Mouse (Mus musculus): ENCODE results near the gene Sstr3. TPM values are rescaled to one million over a fixed set of nuclear protein-coding genes. Genes with fewer than 3 reads are reported as not detected.
A peak's percentile ranks its signal among the peaks of the same experiment; 100 is the strongest.

Sstr3 gene
- polyA plus RNA-seq, 1 experiment, result not detected

DNA sequence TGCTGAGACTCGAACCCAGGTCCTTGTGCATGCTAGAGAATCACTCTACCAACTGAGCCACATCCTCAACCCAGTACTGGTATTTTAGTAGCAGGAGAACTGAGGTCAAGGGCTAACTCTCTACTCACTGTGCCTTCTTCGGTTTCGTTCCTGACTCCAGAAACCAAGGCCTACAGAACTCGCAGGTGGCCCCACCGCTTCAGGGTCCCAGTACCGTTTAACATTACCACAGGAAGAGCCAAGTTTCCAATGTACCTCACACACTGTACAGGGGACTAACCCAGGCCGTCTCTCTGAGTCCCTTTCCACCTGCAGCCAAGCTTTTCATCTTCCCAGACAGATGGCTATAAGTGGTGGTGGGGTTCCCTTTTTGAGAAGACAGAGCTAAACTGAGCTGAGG, 40.9 kb upstream of the Sstr3 start:
- no peak overlapping the region for H3K4me3 ChIP-seq (replicated peaks)
- no peaks in the 10 kb centered on the region for H3K36me3 ChIP-seq (ENCODE audit: control insufficient read depth)
- TF ChIP-seq GATA1 (IDR thresholded peaks at IDR 0.05; ENCODE audit: low read length), result no peak
- no peak for TF ChIP-seq TAL1 (IDR thresholded peaks at IDR 0.05; ENCODE audit: low read length)
- H3K27me3 ChIP-seq (ENCODE audit: control insufficient read depth), result no peaks in the 10 kb centered on the region
- H3K4me1 ChIP-seq (ENCODE audit: control insufficient read depth), result peaks cover 19% of the 10 kb centered on the region
- no peaks in the 10 kb centered on the region for H3K9me3 ChIP-seq (ENCODE audit: control insufficient read depth, low read length)

DNA sequence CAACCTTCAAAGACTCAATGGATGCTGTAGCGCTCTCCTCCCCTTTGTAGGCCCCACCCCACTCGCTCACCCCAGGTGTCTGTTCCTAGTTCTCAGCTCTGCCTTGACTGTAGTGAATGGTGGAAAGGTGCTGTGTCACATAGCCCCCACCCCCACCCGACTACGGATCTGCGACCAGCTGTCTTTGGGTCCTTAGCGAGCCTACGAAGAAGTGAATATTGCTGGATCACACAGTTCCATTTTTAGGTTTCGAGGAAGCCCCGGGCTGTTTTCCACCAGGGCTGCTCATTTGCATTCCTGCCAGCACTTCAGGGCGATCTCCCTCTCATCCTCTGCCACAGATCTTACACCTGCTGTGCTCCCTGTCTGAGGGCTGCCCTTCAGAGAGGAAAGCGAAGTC, 38.9 kb upstream of the Sstr3 start:
- Histone ChIP-seq H3K36me3 (ENCODE audit: control insufficient read depth) (no peaks in the 10 kb centered on the region), H3K4me1 (ENCODE audit: control insufficient read depth) (peaks cover 25% of the 10 kb centered on the region), H3K9me3 (ENCODE audit: control insufficient read depth, low read length) (no peaks in the 10 kb centered on the region), H3K4me3 (replicated peaks) (no peak overlapping the region), H3K27me3 (ENCODE audit: control insufficient read depth) (peaks cover 11% of the 10 kb centered on the region)
- TF ChIP-seq GATA1 (IDR thresholded peaks at IDR 0.05; ENCODE audit: low read length), result no peak
- TF ChIP-seq TAL1 (IDR thresholded peaks at IDR 0.05; ENCODE audit: low read length), result no peak

DNA sequence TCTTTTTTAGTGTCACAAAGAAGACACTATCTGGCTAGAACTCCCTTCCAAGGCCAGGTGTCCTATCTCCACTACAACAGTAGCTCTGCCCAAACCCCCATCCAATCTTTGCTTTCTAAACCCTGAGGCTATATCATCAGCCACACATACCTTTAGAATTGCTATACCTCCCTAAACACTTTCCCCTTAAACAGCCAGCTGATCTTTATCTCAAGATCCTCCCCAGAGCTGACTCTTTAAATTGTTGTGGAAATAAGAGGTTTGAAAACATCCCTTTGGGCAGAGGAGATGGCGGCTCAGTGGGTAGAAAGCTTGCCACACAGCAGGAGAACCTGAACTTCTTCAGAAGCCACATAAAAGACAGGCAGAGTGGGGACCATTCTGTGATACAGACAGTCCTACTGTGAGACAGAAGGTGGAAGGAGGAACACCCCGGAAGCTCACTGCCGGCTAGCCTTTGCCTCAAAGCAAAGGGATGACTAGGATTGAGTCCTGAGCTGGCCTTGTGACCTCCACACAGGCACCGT, 31.9 kb upstream of the Sstr3 start:
- H3K27me3 ChIP-seq (ENCODE audit: control insufficient read depth), result peaks cover 12% of the 10 kb centered on the region
- H3K4me1 ChIP-seq (ENCODE audit: control insufficient read depth), result peaks cover 33% of the 10 kb centered on the region

DNA sequence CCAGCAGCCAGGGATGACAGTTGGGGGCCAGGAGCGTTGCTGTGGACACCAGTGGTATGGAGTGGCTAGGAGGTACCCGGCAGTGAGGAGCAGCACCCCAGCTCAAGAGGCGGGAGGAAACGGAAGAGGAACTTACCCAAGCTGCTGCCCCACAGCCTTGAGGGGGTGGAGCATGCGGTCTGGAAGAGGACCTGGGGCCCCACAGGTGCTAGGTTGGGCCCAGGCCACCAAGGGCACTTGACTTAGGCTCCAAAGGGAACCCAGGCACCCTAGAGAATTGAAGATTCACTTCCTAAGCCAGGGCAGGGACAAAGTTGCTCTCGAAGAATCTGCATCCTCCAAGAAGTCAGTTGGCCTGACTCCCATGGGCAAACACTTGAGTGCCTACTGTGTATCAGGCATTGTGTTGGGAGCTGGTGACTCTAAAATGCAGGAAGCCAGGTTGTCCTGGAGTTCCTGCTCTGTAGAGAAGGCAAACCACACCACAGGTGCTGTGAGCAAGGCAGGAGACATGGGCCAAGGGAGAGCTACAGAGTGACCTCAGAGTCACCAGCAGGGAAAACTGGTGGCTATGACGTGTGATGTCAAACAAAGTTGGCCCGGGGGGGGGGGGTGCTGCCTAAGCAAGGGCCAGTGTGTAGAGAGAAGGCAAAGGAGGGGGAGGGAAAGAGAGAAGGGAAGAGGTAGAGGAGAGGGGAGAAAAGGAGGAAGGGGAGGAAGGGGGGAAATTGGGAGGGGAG, 28.3 kb upstream of the Sstr3 start, which contains the start of gene Rac2:
Gene Rac2, minus strand, starts transcription at position 126 of the 740 bp plus-strand sequence.
- H3K9me3 ChIP-seq (ENCODE audit: control insufficient read depth, low read length), result no peaks in the 10 kb centered on the region
- H3K27me3 ChIP-seq (ENCODE audit: control insufficient read depth), result no peaks in the 10 kb centered on the region
- H3K36me3 ChIP-seq (ENCODE audit: control insufficient read depth), result peaks cover 29% of the 10 kb centered on the region
- peak within 1 kb of the TSS; percentile 64 for H3K4me3 ChIP-seq (replicated peaks)
- TF ChIP-seq GATA1 (IDR thresholded peaks at IDR 0.05; ENCODE audit: low read length), result no peak
- TF ChIP-seq TAL1 (IDR thresholded peaks at IDR 0.05; ENCODE audit: low read length), result no peak
- H3K4me1 ChIP-seq (ENCODE audit: control insufficient read depth), result peaks cover 51% of the 10 kb centered on the region

More for the DNA sequence above, 31.9 kb upstream of the Sstr3 start:
- TF ChIP-seq GATA1 (IDR thresholded peaks at IDR 0.05; ENCODE audit: low read length) (no peak), TAL1 (IDR thresholded peaks at IDR 0.05; ENCODE audit: low read length) (no peak)
- Histone ChIP-seq H3K4me3 (replicated peaks) (no peak overlapping the region), H3K36me3 (ENCODE audit: control insufficient read depth) (no peaks in the 10 kb centered on the region), H3K9me3 (ENCODE audit: control insufficient read depth, low read length) (no peaks in the 10 kb centered on the region)

DNA sequence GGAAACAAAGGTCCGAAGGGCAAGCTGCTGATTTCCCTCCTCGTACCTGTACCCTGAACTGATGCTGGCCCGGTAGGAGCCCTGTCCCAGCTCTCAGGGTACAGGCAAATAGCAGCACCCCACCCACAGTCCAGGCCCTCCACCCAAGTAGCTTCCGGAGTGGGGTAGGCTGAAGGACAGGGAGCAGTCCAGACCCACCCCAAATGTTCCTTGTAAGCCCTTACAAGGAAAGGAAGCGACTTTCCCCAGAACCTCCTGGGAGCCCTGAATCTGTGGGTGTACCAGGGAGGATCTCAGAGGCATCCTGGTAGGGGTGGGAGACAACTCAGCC, 27.8 kb upstream of the Sstr3 start:
- no peak for TF ChIP-seq GATA1 (IDR thresholded peaks at IDR 0.05; ENCODE audit: low read length)
- no peaks in the 10 kb centered on the region for H3K27me3 ChIP-seq (ENCODE audit: control insufficient read depth)
- H3K9me3 ChIP-seq (ENCODE audit: control insufficient read depth, low read length), result no peaks in the 10 kb centered on the region
- H3K36me3 ChIP-seq (ENCODE audit: control insufficient read depth), result peaks cover 35% of the 10 kb centered on the region
- H3K4me1 ChIP-seq (ENCODE audit: control insufficient read depth), result peaks cover 57% of the 10 kb centered on the region
- H3K4me3 ChIP-seq (replicated peaks), result peak overlapping the region; percentile 64

DNA sequence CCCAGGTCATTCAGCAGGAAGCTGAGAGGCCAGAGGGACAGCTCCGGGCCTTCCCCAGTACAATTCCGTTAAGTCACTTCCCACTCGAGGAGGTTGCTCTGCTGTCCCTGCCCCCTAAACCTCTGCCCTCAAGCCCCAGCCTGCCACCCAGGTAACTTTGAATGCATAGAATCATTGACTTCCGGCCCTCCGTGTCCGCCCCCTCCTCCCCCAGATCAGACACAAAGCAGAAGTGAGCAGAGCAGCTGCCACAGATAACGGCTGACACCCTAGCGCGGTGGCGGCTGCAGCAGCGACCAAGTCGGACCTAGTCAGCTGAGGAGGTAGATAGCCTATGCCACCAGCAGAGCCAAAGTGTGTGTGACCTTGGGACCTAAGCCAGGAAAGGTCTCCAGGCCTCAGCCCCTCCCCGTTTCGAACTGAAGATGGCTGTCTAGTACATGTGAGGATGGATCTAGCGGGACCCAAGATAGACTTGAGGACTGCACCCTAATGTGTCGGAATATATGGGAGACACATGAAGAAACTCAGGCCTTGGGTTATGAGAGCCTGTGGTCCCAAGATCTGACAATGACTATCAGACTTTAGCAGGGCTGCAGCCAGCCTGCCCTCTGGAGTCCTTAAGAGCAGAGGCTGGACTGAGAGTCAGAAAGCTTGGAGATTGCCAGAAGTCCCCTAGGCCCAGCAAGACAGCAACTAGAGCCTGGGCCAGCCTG, 27.2 kb upstream of the Sstr3 start:
- H3K4me3 ChIP-seq (replicated peaks), result peak overlapping the region; percentile 64
- peaks cover 60% of the 10 kb centered on the region for H3K4me1 ChIP-seq (ENCODE audit: control insufficient read depth)
- H3K9me3 ChIP-seq (ENCODE audit: control insufficient read depth, low read length), result no peaks in the 10 kb centered on the region
- H3K36me3 ChIP-seq (ENCODE audit: control insufficient read depth), result peaks cover 39% of the 10 kb centered on the region
- TF ChIP-seq TAL1 (IDR thresholded peaks at IDR 0.05; ENCODE audit: low read length), result peak; percentile 79
- peak; percentile 35 for TF ChIP-seq GATA1 (IDR thresholded peaks at IDR 0.05; ENCODE audit: low read length)
- no peaks in the 10 kb centered on the region for H3K27me3 ChIP-seq (ENCODE audit: control insufficient read depth)

DNA sequence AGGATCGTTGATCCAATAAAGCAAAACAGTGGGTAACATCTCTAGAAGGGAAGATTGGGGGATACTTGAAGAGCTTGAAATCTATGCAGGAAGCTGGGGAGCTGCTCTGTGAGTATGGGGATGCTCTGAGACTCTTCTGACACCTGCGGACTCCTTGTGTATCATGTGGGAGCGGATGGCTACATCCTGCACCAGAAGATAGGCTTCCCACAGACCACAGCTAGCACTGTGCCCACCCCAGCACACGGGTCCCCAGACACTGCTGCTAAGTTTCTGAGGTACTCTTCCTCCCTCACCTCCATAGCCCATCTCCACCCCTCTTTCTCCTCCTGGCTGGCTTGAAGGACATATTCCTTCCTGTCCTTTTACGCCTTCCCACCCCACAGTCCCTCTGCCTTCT, 25.7 kb upstream of the Sstr3 start:
- no peaks in the 10 kb centered on the region for H3K27me3 ChIP-seq (ENCODE audit: control insufficient read depth)
- no peak overlapping the region for H3K4me3 ChIP-seq (replicated peaks)
- TF ChIP-seq GATA1 (IDR thresholded peaks at IDR 0.05; ENCODE audit: low read length) (no peak), TAL1 (IDR thresholded peaks at IDR 0.05; ENCODE audit: low read length) (no peak)
- peaks cover 52% of the 10 kb centered on the region for H3K36me3 ChIP-seq (ENCODE audit: control insufficient read depth)
- H3K4me1 ChIP-seq (ENCODE audit: control insufficient read depth), result peaks cover 72% of the 10 kb centered on the region
- H3K9me3 ChIP-seq (ENCODE audit: control insufficient read depth, low read length), result no peaks in the 10 kb centered on the region

DNA sequence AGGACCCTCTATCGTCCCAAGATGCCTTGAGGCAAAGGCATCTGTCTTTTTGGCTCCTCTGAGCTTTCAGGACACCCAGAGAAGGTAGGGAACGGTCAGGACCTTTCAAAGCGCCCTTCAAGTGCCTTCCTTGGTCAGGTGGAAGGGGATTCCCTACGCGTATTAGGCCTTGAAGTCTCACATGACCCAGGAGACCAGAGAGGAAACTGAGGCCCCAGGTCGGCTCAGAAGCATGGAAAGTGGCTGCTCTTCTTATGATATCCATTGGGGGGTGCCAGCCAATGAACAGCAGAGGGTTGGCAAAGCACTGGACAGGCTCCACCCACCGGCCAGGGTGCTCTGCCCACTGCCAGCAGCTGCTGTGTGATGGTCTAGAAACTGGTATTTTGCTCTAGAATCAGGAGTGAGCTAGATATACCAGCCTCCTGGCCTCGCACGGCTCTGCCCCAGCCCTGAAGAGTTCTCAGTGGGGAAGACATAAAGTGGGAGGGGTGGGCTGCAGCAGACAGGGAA, 23.2 kb upstream of the Sstr3 start:
- Histone ChIP-seq H3K4me1 (ENCODE audit: control insufficient read depth) (peaks cover 85% of the 10 kb centered on the region), H3K27me3 (ENCODE audit: control insufficient read depth) (no peaks in the 10 kb centered on the region), H3K36me3 (ENCODE audit: control insufficient read depth) (peaks cover 75% of the 10 kb centered on the region), H3K4me3 (replicated peaks) (no peak overlapping the region), H3K9me3 (ENCODE audit: control insufficient read depth, low read length) (no peaks in the 10 kb centered on the region)
- TF ChIP-seq TAL1 (IDR thresholded peaks at IDR 0.05; ENCODE audit: low read length) (no peak), GATA1 (IDR thresholded peaks at IDR 0.05; ENCODE audit: low read length) (no peak)

DNA sequence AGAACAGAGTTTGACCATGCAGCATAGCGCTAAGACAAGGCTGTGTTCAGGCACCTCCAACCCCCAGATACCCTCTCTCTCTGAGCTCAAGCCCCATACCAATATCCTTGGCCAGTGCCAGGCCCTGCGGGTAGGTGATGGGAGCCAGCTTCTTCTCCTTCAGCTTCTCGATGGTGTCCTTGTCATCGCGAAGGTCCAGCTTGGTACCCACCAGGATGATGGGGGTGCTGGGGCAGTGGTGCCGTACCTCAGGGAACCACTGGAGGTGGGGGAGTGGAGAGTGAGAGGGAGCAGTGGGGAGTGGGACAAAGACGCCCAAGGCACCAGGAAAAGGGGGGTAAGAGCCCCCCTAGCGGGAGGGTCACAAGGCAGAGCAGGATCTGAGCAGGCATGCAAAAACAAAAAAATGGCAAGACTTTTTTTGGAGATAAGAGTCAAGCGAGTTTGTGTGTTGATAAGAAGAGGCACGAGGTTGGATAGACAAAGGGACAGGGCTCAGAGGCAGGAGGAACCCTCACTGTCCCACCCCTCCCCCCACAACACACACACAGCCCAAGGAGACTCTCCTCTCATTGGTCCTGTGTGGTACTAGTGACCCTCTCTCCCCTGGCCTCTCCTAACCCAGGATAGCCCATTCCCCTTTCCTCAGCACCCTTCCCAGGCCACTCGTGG, 20.4 kb upstream of the Sstr3 start:
- peaks cover 58% of the 10 kb centered on the region for H3K4me1 ChIP-seq (ENCODE audit: control insufficient read depth)
- no peaks in the 10 kb centered on the region for H3K9me3 ChIP-seq (ENCODE audit: control insufficient read depth, low read length)
- H3K4me3 ChIP-seq (replicated peaks), result no peak overlapping the region
- no peaks in the 10 kb centered on the region for H3K27me3 ChIP-seq (ENCODE audit: control insufficient read depth)
- TF ChIP-seq GATA1 (IDR thresholded peaks at IDR 0.05; ENCODE audit: low read length) (no peak), TAL1 (IDR thresholded peaks at IDR 0.05; ENCODE audit: low read length) (no peak)
- H3K36me3 ChIP-seq (ENCODE audit: control insufficient read depth), result peaks cover 82% of the 10 kb centered on the region
